ENCODE assay signal across 8 mouse cellular contexts in genomic region chr11:107012324-107013017, GRCm38 (mm10). TPM values are rescaled to one million over a fixed set of nuclear protein-coding genes. Genes with fewer than 3 reads are reported as not detected.
A peak's percentile ranks its signal among the peaks of the same experiment; 100 is the strongest.
DNase-seq lines count a peak whose midpoint lies in the region; ATAC-seq and TF ChIP-seq lines count a peak whose summit lies in the region.

No protein-coding gene starts in this region.

- peak; percentile 87 for ATAC-seq in lung, postnatal 0 days

- no peak for TF ChIP-seq CTCF in MEL (IDR thresholded peaks at IDR 0.05 in 2 of 3, conservative IDR thresholded peaks at IDR 0.05 in 1 of 3; ENCODE audit: control insufficient read depth in 1 of 3, insufficient read depth in 1 of 3, low read depth in 2 of 3, low read length in 3 of 3, poor library complexity in 1 of 3, severe bottlenecking in 1 of 3)
- TF ChIP-seq CTCF in cerebellum, adult 2 months (IDR thresholded peaks at IDR 0.05; ENCODE audit: borderline replicate concordance, insufficient read depth, low read depth, low read length) = no peak
- TF ChIP-seq CTCF in lung, postnatal 0 days (IDR thresholded peaks at IDR 0.05) = no peak

- TF ChIP-seq POLR2A in MEL (IDR thresholded peaks at IDR 0.05; ENCODE audit: control insufficient read depth in 1 of 2, insufficient read depth in 1 of 2, low read depth in 1 of 2, low read length in 2 of 2, poor library complexity in 1 of 2) = peak; percentile 92 to 100
- TF ChIP-seq POLR2A in cerebellum, adult 2 months (IDR thresholded peaks at IDR 0.05; ENCODE audit: borderline replicate concordance, insufficient read depth, low read length) = peak; percentile 98

- TF ChIP-seq RAD21 in MEL (IDR thresholded peaks at IDR 0.05; ENCODE audit: low read depth, low read length) = no peak

- H3K4me1 ChIP-seq in MEL (ENCODE audit: control insufficient read depth in 1 of 2, insufficient read depth in 2 of 2, low read length in 2 of 2) = peaks cover 0 to 11% of the 10 kb centered on the region in 2 experiments; a peak in 3 of 4 replicates
- H3K4me1 ChIP-seq in cerebellum, adult 2 months (ENCODE audit: control insufficient read depth, insufficient read depth, low read length) = peaks cover 2% of the 10 kb centered on the region; the same call in 1 of the 2 replicates
- peaks cover 12% of the 10 kb centered on the region for H3K4me1 ChIP-seq in hindbrain, embryonic 10.5 days (replicated peaks)
- peaks cover 15% of the 10 kb centered on the region; the same call in 1 of the 2 replicates for H3K4me1 ChIP-seq in lung, postnatal 0 days (ENCODE audit: insufficient read depth, low read depth, low read length)

- H3K27me3 ChIP-seq in MEL (ENCODE audit: control insufficient read depth in 1 of 2, insufficient read depth in 2 of 2, low read length in 2 of 2) = no peaks in the 10 kb centered on the region
- H3K27me3 ChIP-seq in cerebellum, adult 2 months (ENCODE audit: control insufficient read depth, insufficient read depth, low read length) = no peaks in the 10 kb centered on the region
- H3K27me3 ChIP-seq in hindbrain, embryonic 10.5 days (ENCODE audit: insufficient read depth, poor library complexity, severe bottlenecking) = no peaks in the 10 kb centered on the region
- no peaks in the 10 kb centered on the region for H3K27me3 ChIP-seq in lung, postnatal 0 days (replicated peaks; ENCODE audit: insufficient read depth, low read length)

- peak; percentile 99 for DNase-seq in MEL (ENCODE audit: low read depth, low spot score)
- peak; percentile 98 to 100 for DNase-seq in cerebellum, adult 2 months
- peak; percentile 98 for DNase-seq in forelimb bud, embryonic 11.5 days (ENCODE audit: low read depth, low spot score)
- DNase-seq in hindbrain, embryonic 10.5 days (ENCODE audit: low spot score) = peak; percentile 98
- DNase-seq in layer of hippocampus, adult 9-11 months = peak; percentile 97
- DNase-seq in lung, postnatal 0 days (ENCODE audit: low spot score) = peak; percentile 98
- DNase-seq in ovary, postnatal 14 days (ENCODE audit: low spot score) = peak; percentile 99
- DNase-seq in thymus, postnatal 14 days = peak; percentile 97

- peak overlapping the region; percentile 40 to 72 for H3K4me3 ChIP-seq in MEL (ENCODE audit: control insufficient read depth in 1 of 2, insufficient read depth in 1 of 2, low read depth in 2 of 2, low read length in 2 of 2)
- peak overlapping the region; percentile 82 for H3K4me3 ChIP-seq in cerebellum, adult 2 months (replicated peaks; ENCODE audit: insufficient read depth, low read depth, low read length)
- H3K4me3 ChIP-seq in hindbrain, embryonic 10.5 days = peak overlapping the region; percentile 59
- peak overlapping the region; percentile 48 for H3K4me3 ChIP-seq in lung, postnatal 0 days (ENCODE audit: low read depth, low read length)

- no peak for TF ChIP-seq EP300 in MEL (IDR thresholded peaks at IDR 0.05; ENCODE audit: low read depth in 1 of 2, low read length in 2 of 2)
- TF ChIP-seq EP300 in lung, postnatal 0 days (IDR thresholded peaks at IDR 0.05) = no peak

- H3K9me3 ChIP-seq in MEL (replicated peaks; ENCODE audit: insufficient read depth, low read length) = no peaks in the 10 kb centered on the region
- 0 out of 2 replicates have a peak, but pooled peaks cover 3% of the 10 kb centered on the region for H3K9me3 ChIP-seq in hindbrain, embryonic 10.5 days
- H3K9me3 ChIP-seq in lung, postnatal 0 days (ENCODE audit: low read length) = no peaks in the 10 kb centered on the region

- peak overlapping the region; percentile 94 for H3K27ac ChIP-seq in MEL (ENCODE audit: control insufficient read depth, low read depth, low read length)
- peak overlapping the region; percentile 84 for H3K27ac ChIP-seq in cerebellum, adult 2 months (ENCODE audit: insufficient read depth, low read length)
- H3K27ac ChIP-seq in hindbrain, embryonic 10.5 days = peak overlapping the region; percentile 91
- H3K27ac ChIP-seq in lung, postnatal 0 days (ENCODE audit: low read length) = peak overlapping the region; percentile 97

- WGBS in cerebellum, adult 2 months = under 1% methylated on average over 37 of the region's 37 CpGs
- WGBS in hindbrain, embryonic 10.5 days = under 1% methylated on average over 37 of the region's 37 CpGs
- under 1% methylated on average over 37 of the region's 37 CpGs for WGBS in lung, postnatal 0 days

- peak overlapping the region; percentile 90 for H3K9ac ChIP-seq in MEL (ENCODE audit: control insufficient read depth, low read depth, low read length, poor library complexity, severe bottlenecking)
- peak overlapping the region; percentile 62 for H3K9ac ChIP-seq in lung, postnatal 0 days (replicated peaks; ENCODE audit: low read depth)

- peaks cover 0 to 14% of the 10 kb centered on the region in 2 experiments; a peak in 2 of 4 replicates for H3K36me3 ChIP-seq in MEL (ENCODE audit: control insufficient read depth in 1 of 2, insufficient read depth in 2 of 2, low read length in 2 of 2)
- H3K36me3 ChIP-seq in hindbrain, embryonic 10.5 days = no peaks in the 10 kb centered on the region
- no peaks in the 10 kb centered on the region for H3K36me3 ChIP-seq in lung, postnatal 0 days (ENCODE audit: insufficient read depth, low read length)

- H3K79me2 ChIP-seq in MEL (ENCODE audit: control insufficient read depth, insufficient read depth, low read length, poor library complexity) = peaks cover 5% of the 10 kb centered on the region; the same call in 1 of the 2 replicates

- peak overlapping the region; percentile 53 for H3K4me2 ChIP-seq in lung, postnatal 0 days (replicated peaks; ENCODE audit: low read depth, low read length)

TF ChIP-seq in MEL, 35 proteins besides CTCF, POLR2A, EP300 and RAD21 (continues in another document):
- TF ChIP-seq MXI1 (IDR thresholded peaks at IDR 0.05; ENCODE audit: low read depth, low read length) (no peak; the same call in 1 of the 2 replicates), ZMIZ1 (IDR thresholded peaks at IDR 0.05; ENCODE audit: low read depth, low read length) (peak; percentile 77; the same call in 1 of the 2 replicates), ZKSCAN1 (IDR thresholded peaks at IDR 0.05; ENCODE audit: low read depth, low read length) (no peak), SMC3 (IDR thresholded peaks at IDR 0.05; ENCODE audit: low read depth, low read length) (no peak), TBP (IDR thresholded peaks at IDR 0.05; ENCODE audit: low read depth, low read length) (peak; percentile 100), JUND (IDR thresholded peaks at IDR 0.05; ENCODE audit: low read depth, low read length) (no peak), MYB (IDR thresholded peaks at IDR 0.05; ENCODE audit: low read depth, low read length) (no peak), POLR2AphosphoS2 (IDR thresholded peaks at IDR 0.05; ENCODE audit: low read length) (peak; percentile 94), HCFC1 (IDR thresholded peaks at IDR 0.05; ENCODE audit: low read depth, low read length) (peak; percentile 73; the same call in 1 of the 2 replicates), SIN3A (IDR thresholded peaks at IDR 0.05; ENCODE audit: low read length) (peak; percentile 80), ELF1 (IDR thresholded peaks at IDR 0.05; ENCODE audit: low read depth, low read length) (peak; percentile 89), MAFK (IDR thresholded peaks at IDR 0.05; ENCODE audit: borderline replicate concordance, low read depth, low read length) (peak; percentile 100), CHD2 (IDR thresholded peaks at IDR 0.05; ENCODE audit: low read length) (no peak), KAT2A (conservative IDR thresholded peaks at IDR 0.05; ENCODE audit: low read depth, low read length) (peak; percentile 67; the same call in 1 of the 2 replicates), ETS1 (IDR thresholded peaks at IDR 0.05; ENCODE audit: low read depth, low read length) (no peak), NRF1 (IDR thresholded peaks at IDR 0.05; ENCODE audit: insufficient read depth, low read depth, low read length, poor library complexity, severe bottlenecking) (peak; percentile 93), MEF2A (IDR thresholded peaks at IDR 0.05; ENCODE audit: extremely low read depth, insufficient replicate concordance, low read depth, low read length, poor library complexity, severe bottlenecking) (no peak), GATA1 (IDR thresholded peaks at IDR 0.05; ENCODE audit: low read depth, low read length) (peak; percentile 61; the same call in 1 of the 2 replicates), MAX (IDR thresholded peaks at IDR 0.05; ENCODE audit: low read length) (no peak), POLR2AphosphoS5 (IDR thresholded peaks at IDR 0.05; ENCODE audit: borderline replicate concordance, low read depth, low read length) (0 out of 2 replicates have a peak, but pooled peaks have one; percentile 48), TCF12 (IDR thresholded peaks at IDR 0.05; ENCODE audit: low read depth, low read length) (peak; percentile 74), MYC (IDR thresholded peaks at IDR 0.05; ENCODE audit: low read depth, low read length) (no peak), USF1 (IDR thresholded peaks at IDR 0.05; ENCODE audit: low read depth, low read length) (no peak), RCOR1 (IDR thresholded peaks at IDR 0.05; ENCODE audit: low read depth, low read length) (no peak), NELFE (IDR thresholded peaks at IDR 0.05; ENCODE audit: low read depth, low read length) (peak; percentile 99), CHD1 (IDR thresholded peaks at IDR 0.05; ENCODE audit: low read depth, low read length) (no peak), E2F4 (IDR thresholded peaks at IDR 0.05; ENCODE audit: borderline replicate concordance, low read depth, low read length) (peak; percentile 79), TAL1 (IDR thresholded peaks at IDR 0.05; ENCODE audit: low read length) (no peak), MAZ (IDR thresholded peaks at IDR 0.05; ENCODE audit: low read depth, low read length) (peak; percentile 85)

RNA-seq across cellular contexts. Expression of gene 1810010H24Rik, which starts 13.0 kb away (rescaled TPM):
- 0.42 and 0.88 TPM in 2 replicates for total RNA-seq in MEL (2012; rRNA removed)
- polyA plus RNA-seq in MEL (2012; ENCODE audit: insufficient read depth in 1 of 2, insufficient read length in 2 of 2, low read depth in 1 of 2, low replicate concordance in 2 of 2, missing spikeins in 1 of 2) = 1 to 10 TPM in 1 of 2 experiments, not detected in 1; 2.5 TPM
- polyA plus RNA-seq in cerebellum, adult 2 months (2012; rRNA removed) = 6.8 and 7.7 TPM in 2 replicates
- polyA plus RNA-seq in hindbrain, embryonic 10.5 days (2016; fragmentation: Nextera tagmentation; extraction: Ambion mirVana) = 1.6 and 2.8 TPM in 2 replicates
- 51.8 and 56.2 TPM in 2 replicates for polyA plus RNA-seq in lung, postnatal 0 days (2015; fragmentation: Nextera tagmentation; extraction: Ambion mirVana)

RNA-seq across cellular contexts. Expression of gene Kpna2, which starts 13.1 kb away (rescaled TPM):
- total RNA-seq in MEL (2012; rRNA removed) = 216 and 275 TPM in 2 replicates
- 10 to 100 TPM in 1 of 2 experiments, not detected in 1; 13.2 TPM for polyA plus RNA-seq in MEL (2012; ENCODE audit: insufficient read depth in 1 of 2, insufficient read length in 2 of 2, low read depth in 1 of 2, low replicate concordance in 2 of 2, missing spikeins in 1 of 2)
- 30.1 and 32.2 TPM in 2 replicates for polyA plus RNA-seq in cerebellum, adult 2 months (2012; rRNA removed)
- polyA plus RNA-seq in hindbrain, embryonic 10.5 days (2016; fragmentation: Nextera tagmentation; extraction: Ambion mirVana) = 653 and 682 TPM in 2 replicates
- polyA plus RNA-seq in lung, postnatal 0 days (2015; fragmentation: Nextera tagmentation; extraction: Ambion mirVana) = 83.6 and 97.1 TPM in 2 replicates

Comparison
In these comparisons a context has a peak if more than half of its experiments do, and no peak if none do; other contexts are left out.
1. Peak in every context shown above with its lines: DNase-seq, ATAC-seq, H3K4me3 ChIP-seq and H3K27ac ChIP-seq.